Mouse (Mus musculus) cerebellum, postnatal 10 days (tissue): ENCODE results near the gene Ncaph.
"Not testable (repeated sequence)": the region's sequence is repeated elsewhere in the genome, so short reads cannot be mapped to it uniquely, and the experiment has no call there.

ENCODE experiments used
- DNase-seq, 2 experiments: peaks; one replicate each; pipeline ENCODE4 v3.0.0; 2021; ENCODE audit warnings: mixed read lengths in 2 of 2

Ncaph gene

DNA sequence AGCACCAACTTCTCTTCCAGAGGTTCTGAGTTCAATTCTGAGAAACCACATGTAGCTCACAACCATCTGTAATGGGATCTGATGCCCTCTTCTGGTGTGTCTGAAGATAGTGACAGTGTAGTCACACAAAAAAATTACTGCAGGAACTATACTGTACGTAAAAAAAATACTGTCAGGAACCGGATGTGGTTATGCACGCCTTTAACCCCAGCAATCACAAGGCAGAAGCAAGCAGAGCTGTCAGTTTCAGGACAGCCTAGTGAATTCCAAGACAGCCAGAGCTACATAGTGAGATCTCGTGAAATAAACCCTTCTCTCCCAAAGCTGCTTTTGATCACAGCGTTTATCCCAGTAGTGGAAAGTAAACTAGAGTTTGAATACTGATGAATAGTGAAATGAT is 47.5 kb downstream of the Ncaph start:
- DNase-seq = no peak

DNA sequence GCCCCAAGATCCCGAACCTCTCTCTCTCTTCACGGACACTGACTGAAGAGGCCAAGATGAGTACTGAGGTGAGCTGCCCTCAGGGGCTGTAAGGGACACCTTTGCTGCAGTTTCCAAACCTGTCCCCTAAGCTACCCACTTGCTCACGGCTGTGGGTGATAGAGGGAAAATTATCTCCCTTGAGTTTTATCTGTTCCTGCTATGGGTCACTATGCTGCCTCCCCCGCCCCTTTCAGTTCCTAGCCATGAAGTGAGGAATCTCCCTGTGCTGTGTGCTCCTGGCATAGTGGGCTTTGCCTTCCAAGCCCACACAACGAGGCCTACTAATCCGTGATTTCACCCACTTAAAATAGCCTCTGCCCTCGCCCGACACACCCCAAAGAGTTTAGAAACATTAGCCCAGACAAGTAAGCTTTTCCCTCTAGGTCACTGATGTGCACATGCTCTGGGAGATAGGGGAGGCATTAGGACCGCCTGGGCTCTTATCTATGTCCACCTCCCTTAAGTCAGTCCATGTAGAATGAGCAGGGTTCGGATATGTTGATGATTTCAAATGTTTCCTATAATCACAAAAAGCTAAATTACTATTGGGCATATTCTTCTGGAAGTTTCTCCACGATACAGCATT is 53.0 kb downstream of the Ncaph start:
- DNase-seq = no peak

DNA sequence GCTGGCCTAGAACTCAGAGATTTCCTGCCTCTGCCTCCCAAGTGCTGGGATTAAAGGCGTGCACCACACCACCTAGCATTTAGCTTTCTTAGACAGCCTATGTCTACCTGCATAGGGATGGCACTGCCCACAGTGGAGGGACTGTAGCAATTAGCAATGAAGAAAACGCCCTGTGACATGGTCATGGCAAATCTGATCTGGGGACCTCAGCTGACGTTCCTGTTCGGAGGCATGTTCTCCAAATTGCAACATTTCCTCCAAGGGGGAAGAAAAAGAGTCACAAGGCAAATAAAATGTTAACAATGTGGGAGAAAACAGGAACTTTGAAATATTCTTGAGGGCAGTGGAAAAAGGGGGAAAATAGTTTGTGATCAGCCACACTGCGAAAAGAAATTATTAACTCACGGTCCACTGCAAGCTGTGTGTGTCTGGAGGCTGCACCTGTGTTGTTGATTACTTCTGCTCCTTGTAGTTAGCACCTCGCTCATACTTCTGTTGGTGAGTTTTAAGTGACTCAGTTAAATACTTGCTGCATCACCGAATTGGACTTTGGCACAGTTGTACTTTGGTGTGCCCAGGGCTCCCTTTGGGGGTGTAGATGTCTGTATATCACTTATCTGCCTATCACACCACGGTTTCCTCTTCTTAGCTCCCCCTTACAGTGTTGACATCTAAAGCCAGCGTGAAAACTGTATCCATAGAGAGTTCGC is 53.7 kb downstream of the Ncaph start:
- no peak for DNase-seq

DNA sequence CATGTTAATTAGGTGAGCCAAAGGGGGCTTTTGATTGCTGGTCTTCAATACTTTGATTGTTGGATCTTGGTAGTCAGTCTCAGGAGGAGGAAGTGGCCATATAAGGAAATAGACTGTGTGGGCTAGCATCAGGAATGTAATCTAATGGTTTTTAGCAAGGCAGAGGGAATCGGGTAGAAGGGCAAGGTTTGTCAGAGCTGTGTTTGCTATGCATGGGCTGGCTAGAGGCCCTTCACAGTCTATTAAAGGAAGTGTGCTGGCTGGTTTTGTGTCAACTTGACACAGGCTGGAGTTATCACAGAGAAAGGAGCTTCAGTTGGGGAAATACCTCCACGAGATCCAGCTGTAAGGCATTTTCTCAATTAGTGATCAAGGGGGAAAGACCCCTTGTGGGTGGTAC is 54.7 kb downstream of the Ncaph start:
- DNase-seq = not testable (repeated sequence)

DNA sequence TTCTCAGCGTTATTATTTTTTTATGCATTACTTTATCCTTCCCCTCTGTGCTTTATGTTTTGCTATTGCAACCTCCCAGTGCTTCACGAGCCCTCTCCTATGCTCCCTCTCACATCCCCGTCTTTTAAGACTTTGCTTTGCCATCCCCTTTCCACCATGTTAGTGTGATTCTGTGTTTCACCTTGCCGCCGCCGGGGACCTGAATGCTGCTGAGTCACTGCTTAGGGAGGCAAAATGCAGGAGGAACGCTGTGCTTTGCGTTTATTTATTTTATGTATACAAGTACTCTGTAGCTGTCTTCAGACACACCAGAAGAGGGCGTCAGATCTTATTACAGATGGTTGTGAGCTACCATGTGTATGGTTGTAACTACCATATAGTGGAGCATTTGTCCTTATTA is 56.1 kb downstream of the Ncaph start:
- no peak for DNase-seq

DNA sequence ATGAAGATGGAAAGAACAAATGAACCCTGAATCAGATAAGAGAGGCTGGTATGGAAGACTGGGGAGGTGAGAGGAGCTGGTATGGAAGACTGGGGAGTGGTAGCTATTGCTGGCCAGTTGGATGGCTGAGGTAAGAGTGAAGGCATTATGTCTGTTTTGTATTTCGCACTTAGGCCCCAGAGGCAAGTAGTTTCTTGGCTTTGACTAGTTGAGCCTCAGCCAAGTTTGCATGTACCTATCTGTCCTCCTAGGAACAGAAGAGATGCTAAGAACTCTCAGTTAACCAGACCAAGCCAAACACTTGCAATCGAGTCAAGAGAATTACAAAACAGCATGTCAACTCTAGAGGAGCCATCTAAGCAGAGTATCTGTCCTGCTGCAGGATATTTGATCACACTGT is 59.6 kb downstream of the Ncaph start:
- no peak for DNase-seq

DNA sequence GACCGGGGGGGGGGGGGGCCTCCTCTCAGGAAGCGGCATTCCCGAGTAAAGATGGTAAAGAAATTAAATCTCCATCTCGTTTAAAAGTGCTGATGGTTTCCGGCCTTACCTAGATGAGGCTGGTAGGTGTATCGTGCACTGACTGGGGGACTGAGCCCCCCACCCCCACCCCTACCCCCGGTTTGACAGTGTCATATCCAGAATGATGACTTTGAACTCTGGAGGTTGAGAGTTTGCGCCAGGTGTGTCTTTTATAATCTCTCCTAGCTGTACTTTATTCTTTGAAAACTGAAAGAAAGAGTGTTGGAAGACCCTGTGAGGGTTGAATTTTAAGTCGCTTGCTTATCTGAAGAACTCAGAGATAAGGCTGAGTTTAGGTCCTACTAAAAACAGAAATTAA is 62.9 kb downstream of the Ncaph start:
- DNase-seq = no peak

DNA sequence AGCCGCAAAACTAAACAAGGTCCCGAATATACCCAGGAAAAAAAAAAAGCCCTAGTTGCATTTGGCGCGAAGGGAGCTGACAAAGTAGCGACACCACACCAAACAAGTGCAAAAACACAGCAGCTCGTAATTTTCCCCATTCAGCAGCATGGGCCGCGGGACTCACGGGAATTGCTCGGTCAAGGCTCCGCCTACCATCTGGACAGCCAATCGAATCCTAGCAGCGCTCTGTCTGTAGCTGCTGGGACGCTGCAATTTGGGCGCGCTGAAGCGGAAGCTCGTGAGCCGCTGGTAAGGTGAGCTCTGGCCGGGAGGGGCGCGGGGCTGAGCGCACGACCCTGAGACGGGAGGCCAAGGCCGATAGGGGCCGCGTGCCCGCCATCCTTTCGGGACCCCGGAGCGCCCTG is 63.3 kb downstream of the Ncaph start, which contains the start of gene Blvra:
TSS of gene Blvra (plus strand) at position 231 of the 407 bp plus-strand sequence.
- DNase-seq = peak; percentile 93 to 96

DNA sequence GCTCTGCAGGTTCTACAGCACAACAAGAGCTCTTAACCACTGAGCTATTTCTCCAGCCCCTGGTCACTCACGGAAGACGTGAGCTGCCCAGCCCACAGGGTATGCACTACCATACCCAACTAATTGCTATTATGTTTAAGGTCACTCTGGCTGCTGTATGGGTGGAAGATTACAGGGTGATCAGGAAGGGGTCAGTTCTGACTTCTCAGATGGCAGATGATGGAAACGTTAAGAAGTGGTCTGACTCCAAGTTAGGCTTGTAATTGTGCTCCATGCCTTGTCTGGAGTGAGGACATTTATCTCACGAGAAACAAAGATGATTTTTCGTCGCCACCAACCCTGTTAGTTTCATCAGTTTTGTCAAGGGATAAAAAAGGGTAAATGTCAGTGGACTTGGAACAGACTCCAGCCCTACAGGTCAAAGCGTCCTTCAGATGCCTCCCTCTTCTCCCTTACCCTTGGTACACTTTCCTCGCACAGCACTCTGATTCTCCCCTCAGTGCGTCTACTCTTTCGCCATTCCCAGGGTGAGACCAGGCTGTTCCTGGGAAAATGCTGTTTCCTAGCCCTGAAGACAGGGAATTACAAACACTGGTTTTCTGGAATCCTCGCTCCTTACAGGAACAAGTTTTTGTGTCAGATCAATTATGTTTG is 63.8 kb downstream of the Ncaph start:
- DNase-seq = no peak

DNA sequence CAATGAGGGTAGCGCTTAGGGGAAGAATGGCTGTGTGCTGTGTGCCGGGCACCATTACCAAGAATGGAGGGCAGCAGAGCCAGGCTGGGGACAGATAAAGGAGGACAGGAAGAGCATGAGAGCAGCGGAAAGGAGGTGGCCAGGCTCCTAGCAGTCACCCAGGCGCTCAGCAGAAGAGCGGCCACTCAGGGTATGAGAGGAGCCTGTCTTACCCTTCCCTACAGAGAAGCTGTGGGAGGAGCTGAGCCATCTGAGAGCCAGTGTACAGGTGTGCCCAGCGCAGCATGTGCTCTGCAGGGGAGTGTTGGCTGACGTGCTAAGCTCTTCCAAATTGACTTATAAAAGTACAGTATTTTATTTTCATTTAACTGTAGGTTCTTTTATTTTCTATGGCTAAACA is 64.9 kb downstream of the Ncaph start:
- no peak for DNase-seq

DNA sequence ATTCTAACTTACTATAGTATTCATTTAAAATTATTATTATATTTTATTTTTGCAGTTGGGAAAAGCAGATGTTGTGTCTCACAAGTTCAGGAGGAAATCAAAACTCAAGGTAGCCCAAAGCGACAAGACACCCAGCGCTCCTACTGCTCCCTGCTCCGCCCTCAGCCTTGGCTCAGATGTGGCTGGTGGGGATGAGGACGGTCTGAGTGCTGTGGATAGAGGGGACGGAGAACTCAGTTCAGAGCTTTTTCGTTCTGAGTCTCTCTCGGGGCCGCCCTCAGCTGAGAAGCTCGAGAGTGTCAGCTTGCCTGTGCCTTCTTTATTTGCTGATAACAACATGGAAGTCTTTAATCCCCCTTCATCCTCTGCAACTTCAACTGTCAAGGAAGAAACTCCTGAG is 72.3 kb downstream of the Ncaph start:
- DNase-seq = no peak
